Mouse (Mus musculus) megakaryocyte, embryonic 14.5 days (primary cell): ENCODE measurements around the gene Map3k12. TPM values are rescaled to one million over a fixed set of nuclear protein-coding genes. Genes with fewer than 3 reads are reported as not detected.
A peak's percentile ranks its signal among the peaks of the same experiment; 100 is the strongest.

Experiments
- H3K27me3 ChIP-seq: replicated peaks from 2 replicates; pipeline ENCODE3; 2012; ENCODE audit warnings: inconsistent platforms
- H3K36me3 ChIP-seq: replicated peaks from 2 replicates; pipeline ENCODE3; 2012; ENCODE audit warnings: low read length, inconsistent platforms, mixed read lengths
- H3K4me1 ChIP-seq: 2 replicates; pipeline ENCODE4 v1.6.1; 2012; ENCODE audit warnings: inconsistent platforms
- H3K4me3 ChIP-seq: replicated peaks from 2 replicates; pipeline ENCODE3; 2012; ENCODE audit warnings: moderate library complexity, mild to moderate bottlenecking, inconsistent platforms
- H3K9me3 ChIP-seq: 2 replicates; pipeline ENCODE4 v1.6.1; 2012; ENCODE audit warnings: inconsistent platforms
- FLI1 ChIP-seq: IDR thresholded peaks from 2 replicates; pipeline ENCODE4 v1.6.1; 2012; ENCODE audit warnings: low read length, inconsistent platforms, mixed read lengths
- GATA1 ChIP-seq: IDR thresholded peaks from 3 replicates; pipeline ENCODE4 v1.6.1; 2012; ENCODE audit warnings: mixed read lengths, low read length, inconsistent platforms, borderline replicate concordance
- polyA plus RNA-seq: library from polyadenylated mRNA; stranded (reverse); fragments of >175 nt; gene quantifications from 2 replicates; pipeline ENCODE4 v1.2.3, GENCODE M21; 2012; ENCODE audit warnings: low replicate concordance; ENCODE audit not compliant: insufficient read depth

Map3k12 gene
- polyA plus RNA-seq, 1 experiment = 2.3 TPM

DNA sequence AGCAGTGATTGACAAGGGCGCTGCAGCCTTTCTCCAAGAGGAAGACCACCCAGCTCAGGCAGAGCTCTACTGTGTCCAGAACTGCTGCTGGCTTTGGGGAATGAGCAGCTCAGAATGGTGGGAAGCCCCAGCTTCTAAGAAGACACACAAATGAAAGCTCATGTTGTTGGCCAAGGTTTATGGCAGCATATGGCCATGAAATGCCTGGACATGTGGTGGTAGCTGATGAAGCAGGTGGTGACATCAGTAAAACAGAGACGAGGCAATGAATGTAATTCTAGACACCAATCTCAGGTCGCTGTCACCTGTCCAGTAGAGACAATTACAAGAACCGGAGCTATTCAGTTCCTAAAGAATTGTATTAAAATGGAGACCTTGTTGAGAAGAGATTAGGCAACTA lies 27.9 kb upstream of the Map3k12 start:
- H3K36me3 ChIP-seq = peaks cover 79% of the 10 kb centered on the region

DNA sequence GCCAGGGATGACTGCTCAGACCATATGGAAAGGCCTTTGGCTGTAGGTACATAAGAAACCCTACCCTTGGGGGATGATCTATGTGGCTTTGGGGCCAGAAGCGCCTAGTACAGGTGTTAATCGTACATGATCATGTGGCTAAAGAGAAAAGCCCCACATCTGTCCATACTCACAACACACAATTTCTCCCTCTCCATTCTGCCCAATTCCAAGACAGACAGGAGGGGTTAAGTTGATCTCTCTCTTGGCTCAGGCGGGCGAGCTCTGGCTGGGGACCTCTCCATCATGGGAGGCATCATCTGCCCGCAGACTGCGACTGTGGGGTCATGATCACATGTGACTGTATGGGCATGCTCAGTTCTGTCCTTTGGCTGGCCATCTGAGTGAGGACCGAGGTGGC lies 17.1 kb upstream of the Map3k12 start:
- TF ChIP-seq FLI1 = no peak
- no peak for TF ChIP-seq GATA1
- H3K4me1 ChIP-seq = peaks cover 22% of the 10 kb centered on the region
- H3K9me3 ChIP-seq = no peaks in the 10 kb centered on the region
- peaks cover 95% of the 10 kb centered on the region for H3K36me3 ChIP-seq
- no peak overlapping the region for H3K4me3 ChIP-seq
- no peaks in the 10 kb centered on the region for H3K27me3 ChIP-seq

More for the DNA sequence above, 27.9 kb upstream of the Map3k12 start:
- no peaks in the 10 kb centered on the region for H3K9me3 ChIP-seq
- no peak overlapping the region for H3K4me3 ChIP-seq
- H3K27me3 ChIP-seq = no peaks in the 10 kb centered on the region
- TF ChIP-seq GATA1 (no peak), FLI1 (no peak)
- no peaks in the 10 kb centered on the region for H3K4me1 ChIP-seq

DNA sequence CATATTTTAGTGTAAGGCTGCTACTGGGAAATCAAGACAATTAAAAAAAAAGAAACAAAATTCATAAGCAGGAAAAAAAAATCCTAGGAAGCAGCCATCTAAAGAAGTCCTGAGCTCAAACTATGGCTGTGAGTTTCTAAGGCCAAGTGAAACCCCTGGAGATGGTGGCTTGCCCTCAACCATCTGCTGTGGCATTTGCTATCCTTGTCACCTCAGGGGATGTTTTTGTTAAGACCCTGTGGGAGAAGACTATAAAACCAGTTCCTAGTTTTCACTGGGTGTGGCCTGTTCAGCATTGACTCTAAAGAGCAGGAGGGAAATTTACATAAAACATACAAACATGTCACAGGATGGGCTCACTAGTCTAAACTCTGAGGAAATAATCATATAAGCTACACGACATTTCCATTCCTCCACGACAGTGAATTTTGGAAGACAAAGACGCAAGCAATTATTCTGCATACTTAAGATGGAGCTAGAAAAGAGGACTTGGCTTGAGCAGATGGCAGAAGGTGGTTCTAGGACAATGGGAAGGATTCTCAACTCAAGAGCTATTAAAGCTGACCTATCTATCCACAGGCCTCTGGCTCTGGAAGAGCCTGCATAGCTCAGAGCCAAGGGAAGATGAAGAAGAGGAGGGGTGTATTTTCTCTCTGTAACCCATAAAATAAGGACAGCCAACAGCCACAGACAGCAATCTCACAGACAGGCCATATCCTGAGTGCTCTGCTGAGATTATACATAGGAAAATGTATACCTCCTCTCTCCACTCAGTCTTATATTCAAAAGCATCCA lies 15.4 kb upstream of the Map3k12 start:
- Histone ChIP-seq H3K4me1 (peaks cover 36% of the 10 kb centered on the region), H3K27me3 (no peaks in the 10 kb centered on the region), H3K36me3 (peaks cover 97% of the 10 kb centered on the region), H3K4me3 (no peak overlapping the region), H3K9me3 (no peaks in the 10 kb centered on the region)
- TF ChIP-seq GATA1 (no peak), FLI1 (no peak)

DNA sequence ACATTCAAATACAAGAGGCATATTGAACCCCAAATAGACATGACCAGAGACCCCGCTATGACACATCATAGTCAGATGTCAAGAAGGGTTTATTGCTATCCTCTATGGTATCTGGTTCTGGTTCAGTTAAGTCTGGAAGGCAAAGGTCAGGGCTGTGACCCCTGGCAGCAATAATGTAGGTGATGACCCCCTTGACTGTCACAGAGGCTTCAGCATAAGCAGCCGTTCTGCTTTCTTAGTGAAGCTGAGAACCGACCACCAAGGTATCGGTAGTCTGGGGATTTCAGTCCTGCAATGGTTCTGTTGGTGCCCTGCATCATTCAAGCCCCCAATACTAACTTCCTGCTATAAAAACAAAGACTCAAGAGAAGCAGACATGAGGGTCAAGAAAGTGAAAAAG lies 14.7 kb upstream of the Map3k12 start:
- Histone ChIP-seq H3K9me3 (no peaks in the 10 kb centered on the region), H3K27me3 (no peaks in the 10 kb centered on the region), H3K36me3 (peaks cover 94% of the 10 kb centered on the region), H3K4me3 (no peak overlapping the region), H3K4me1 (peaks cover 39% of the 10 kb centered on the region)
- TF ChIP-seq FLI1 (no peak), GATA1 (no peak)

DNA sequence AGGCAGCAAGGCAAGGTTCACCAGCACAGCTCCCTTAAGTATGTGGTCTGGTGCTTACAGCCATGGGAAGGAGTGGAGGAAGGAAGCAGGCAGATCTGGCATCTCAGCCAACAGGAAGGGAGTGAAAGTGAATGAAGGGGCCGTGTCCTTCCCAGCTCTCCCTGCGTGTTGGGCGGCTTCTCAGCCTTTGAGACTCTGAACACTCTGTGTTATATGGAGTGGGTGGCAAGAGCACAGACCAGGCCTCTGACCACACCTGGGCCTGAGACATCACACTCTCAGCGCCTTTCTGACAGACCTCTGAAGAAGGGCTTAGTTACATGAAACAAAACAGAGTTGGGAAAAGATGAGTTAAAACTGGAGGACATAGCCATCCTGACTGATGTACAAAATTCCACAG lies 13.7 kb upstream of the Map3k12 start:
- Histone ChIP-seq H3K9me3 (no peaks in the 10 kb centered on the region), H3K4me3 (peak overlapping the region; percentile 29), H3K27me3 (no peaks in the 10 kb centered on the region), H3K4me1 (peaks cover 43% of the 10 kb centered on the region), H3K36me3 (peaks cover 93% of the 10 kb centered on the region)
- TF ChIP-seq GATA1 (no peak), FLI1 (no peak)

DNA sequence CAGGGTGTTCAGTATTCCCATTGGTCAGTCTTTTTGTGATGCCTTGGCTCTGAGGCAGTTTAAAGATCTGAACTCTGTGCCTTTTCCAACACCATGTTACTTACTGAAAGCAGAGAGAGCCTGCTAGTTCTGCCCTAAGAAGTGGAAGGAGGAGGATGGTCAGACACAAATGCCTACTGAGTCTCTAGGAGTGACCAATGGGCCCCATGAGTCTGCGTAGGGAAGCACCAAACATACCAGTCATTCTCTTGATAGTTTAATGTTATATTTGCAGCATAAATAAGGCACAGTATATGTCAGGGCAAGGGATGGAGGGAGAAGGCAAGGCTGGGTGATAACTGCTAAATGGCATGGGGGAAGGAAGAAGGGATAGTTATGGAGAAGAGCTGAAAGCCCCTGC lies 11.5 kb upstream of the Map3k12 start:
- no peaks in the 10 kb centered on the region for H3K9me3 ChIP-seq
- peaks cover 62% of the 10 kb centered on the region for H3K4me1 ChIP-seq
- no peaks in the 10 kb centered on the region for H3K27me3 ChIP-seq
- no peak for TF ChIP-seq GATA1
- TF ChIP-seq FLI1 = no peak
- H3K4me3 ChIP-seq = no peak overlapping the region
- H3K36me3 ChIP-seq = peaks cover 94% of the 10 kb centered on the region

DNA sequence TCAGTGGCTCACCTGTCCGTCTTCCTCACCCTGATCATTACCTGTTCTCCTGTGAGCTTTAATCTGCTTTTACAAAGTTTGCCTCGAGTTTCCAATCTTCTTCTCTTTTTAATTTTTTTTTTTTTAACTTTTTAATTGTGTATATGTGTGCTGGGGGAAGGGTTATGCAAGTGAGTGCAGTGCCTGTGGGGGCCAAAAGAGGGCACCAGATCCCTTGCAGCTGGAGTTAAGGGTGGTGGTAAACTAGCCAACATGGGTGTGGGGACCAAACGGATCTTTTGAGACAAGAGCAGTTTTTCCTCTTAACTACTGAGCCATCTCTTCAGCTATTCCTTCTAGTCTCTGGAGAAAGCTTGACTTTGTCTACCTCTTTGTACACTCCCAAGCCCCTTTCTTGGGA lies 11.1 kb upstream of the Map3k12 start:
- Histone ChIP-seq H3K4me3 (no peak overlapping the region), H3K36me3 (peaks cover 92% of the 10 kb centered on the region), H3K4me1 (peaks cover 62% of the 10 kb centered on the region), H3K27me3 (no peaks in the 10 kb centered on the region), H3K9me3 (no peaks in the 10 kb centered on the region)
- TF ChIP-seq FLI1 (no peak), GATA1 (no peak)

DNA sequence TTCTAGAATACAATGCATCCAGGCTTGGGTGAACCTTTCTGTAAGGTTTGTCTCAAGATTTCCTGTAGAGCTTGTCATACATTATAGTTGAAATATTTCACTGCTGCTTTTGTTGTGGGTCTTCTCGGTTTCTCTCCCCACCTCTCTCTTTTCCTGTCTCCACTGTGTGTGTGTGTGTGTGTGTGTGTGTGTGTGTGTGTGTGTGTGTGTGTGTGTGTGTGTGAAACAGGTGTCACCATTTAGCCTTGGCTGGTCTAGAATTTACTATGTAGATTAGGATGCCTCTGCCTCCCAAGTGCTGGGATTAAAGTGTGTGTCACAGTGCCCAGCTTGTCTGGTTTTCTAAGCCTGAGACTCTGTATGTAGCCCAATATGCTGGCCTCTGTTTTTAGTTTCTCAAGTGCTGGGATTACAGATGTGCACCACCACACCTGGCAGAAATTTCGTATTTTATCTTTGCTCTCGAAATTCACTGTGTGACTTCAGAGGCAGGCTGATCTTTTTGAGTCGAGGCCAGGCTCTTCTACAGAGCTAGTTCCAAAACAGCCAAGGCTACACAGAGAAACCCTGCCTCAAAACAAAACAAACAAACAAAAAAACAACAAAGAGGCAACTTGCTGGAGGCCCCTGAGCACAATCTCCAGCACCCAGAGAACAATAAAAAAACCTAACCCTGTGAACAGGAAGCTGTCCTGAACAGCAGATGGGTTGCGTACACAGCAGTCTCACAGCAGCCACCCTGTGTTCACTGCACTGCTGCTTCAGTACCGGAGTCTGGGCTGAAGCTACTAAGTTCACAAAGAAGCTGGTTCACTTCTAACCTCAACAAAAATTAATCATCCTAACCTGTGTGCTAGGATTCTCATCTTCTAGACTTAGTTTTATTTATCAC lies 9.5 kb upstream of the Map3k12 start:
- H3K4me3 ChIP-seq = no peak overlapping the region
- H3K27me3 ChIP-seq = no peaks in the 10 kb centered on the region
- no peaks in the 10 kb centered on the region for H3K9me3 ChIP-seq
- peaks cover 75% of the 10 kb centered on the region for H3K4me1 ChIP-seq
- H3K36me3 ChIP-seq = peaks cover 92% of the 10 kb centered on the region
- no peak for TF ChIP-seq GATA1
- no peak for TF ChIP-seq FLI1

DNA sequence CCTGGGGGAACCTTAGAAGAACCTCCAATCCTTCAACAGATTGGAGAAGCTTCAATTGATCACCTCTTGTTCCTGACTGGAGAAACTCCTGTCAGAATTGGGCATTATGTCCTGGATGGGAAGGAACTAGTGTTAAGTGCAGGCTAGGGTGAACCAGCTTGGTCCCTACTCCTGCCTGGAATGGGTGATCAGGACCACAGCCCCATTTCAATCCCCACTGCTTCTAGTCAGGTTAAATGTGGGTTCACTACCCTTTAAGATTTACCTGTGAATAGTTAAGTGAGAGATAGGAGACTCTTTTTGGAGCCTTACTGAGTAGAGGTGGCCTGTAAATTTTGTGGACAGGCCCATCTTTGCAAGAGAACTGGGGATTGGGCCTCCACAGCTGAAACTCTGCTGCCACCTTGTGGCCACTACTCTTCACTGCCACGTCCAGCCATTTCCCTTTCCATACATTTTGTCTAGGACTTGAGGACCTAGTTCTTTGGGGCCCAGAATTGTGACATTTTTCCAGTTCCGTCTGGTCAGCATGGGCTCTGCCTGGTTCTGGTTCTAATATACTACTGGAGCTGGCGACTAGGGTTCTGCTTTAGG lies 8.1 kb upstream of the Map3k12 start, which contains the start of gene Npff:
Npff (minus strand) TSS at position 51 of the 594 bp plus-strand sequence.
- Histone ChIP-seq H3K9me3 (no peaks in the 10 kb centered on the region), H3K36me3 (peaks cover 86% of the 10 kb centered on the region), H3K4me1 (peaks cover 77% of the 10 kb centered on the region), H3K4me3 (no peak within 1 kb of the TSS), H3K27me3 (no peaks in the 10 kb centered on the region)
- TF ChIP-seq GATA1 = no peak
- TF ChIP-seq FLI1 = no peak

DNA sequence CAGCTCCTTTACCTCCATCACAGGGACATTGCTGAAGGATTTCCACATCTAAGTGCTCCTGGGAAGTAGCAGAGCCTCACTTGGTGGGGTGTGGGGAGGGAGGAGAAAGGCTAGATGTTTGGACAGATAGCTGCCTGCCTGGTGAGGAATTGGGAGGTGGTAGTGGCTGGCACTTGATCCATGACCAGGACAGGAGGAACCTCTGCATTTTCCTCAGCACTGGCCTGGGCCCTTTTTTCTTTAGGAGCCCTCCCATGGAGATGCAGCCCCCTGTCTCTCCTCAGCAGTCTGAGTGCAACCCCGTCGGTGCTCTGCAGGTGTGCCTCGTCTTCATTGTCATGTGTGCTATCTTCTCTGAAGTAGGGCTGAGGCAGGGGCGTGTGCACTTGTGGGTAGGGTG lies 4.6 kb upstream of the Map3k12 start:
- TF ChIP-seq GATA1 (no peak), FLI1 (no peak)
- Histone ChIP-seq H3K27me3 (no peaks in the 10 kb centered on the region), H3K4me3 (peak overlapping the region; percentile 73), H3K4me1 (peaks cover 71% of the 10 kb centered on the region), H3K36me3 (peaks cover 54% of the 10 kb centered on the region), H3K9me3 (no peaks in the 10 kb centered on the region)
